Mouse (Mus musculus): ENCODE measurements around the gene Aloxe3.

Aloxe3 gene

DNA sequence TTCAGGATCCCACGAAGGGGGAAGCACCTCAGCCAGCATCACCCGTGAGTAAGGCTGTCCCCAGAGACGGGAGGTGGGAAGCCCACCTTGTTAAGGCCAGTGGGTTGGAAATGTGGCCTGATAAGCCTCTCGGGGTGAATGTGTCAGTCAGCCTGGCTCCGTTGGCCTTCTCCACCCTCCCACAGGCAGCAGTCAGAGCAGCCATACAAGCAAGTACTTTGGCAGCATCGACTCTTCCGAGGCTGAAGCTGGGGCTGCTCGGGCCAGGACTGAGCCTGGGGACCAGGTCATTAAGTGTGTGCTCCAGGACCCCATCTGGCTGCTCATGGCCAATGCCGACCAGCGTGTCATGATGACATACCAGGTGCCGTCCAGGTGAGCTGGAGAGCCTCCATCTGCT, 18.0 kb upstream of the Aloxe3 start:
- DNase-seq (ENCODE audit: extremely low spot score, low spot score), result no peak

DNA sequence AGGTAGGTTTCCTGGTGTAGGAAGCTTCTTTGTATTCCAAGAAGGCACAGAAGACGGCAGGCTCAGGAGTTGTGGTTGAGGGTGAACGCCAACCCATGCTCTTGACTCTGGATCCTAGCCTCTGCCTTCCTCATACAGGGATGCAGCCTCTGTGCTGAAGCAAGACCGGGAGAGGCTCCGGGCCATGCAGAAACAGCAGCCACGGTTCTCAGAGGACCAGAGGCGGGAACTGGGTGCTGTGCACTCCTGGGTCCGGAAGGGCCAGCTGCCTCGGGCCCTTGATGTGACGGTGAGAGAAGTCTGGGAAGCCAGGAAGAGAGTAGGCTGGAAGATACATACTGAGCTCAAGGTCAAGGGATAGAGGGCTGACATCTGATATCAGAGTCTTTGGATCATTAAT, 17.5 kb upstream of the Aloxe3 start:
- no peak for DNase-seq (ENCODE audit: extremely low spot score, low spot score)

DNA sequence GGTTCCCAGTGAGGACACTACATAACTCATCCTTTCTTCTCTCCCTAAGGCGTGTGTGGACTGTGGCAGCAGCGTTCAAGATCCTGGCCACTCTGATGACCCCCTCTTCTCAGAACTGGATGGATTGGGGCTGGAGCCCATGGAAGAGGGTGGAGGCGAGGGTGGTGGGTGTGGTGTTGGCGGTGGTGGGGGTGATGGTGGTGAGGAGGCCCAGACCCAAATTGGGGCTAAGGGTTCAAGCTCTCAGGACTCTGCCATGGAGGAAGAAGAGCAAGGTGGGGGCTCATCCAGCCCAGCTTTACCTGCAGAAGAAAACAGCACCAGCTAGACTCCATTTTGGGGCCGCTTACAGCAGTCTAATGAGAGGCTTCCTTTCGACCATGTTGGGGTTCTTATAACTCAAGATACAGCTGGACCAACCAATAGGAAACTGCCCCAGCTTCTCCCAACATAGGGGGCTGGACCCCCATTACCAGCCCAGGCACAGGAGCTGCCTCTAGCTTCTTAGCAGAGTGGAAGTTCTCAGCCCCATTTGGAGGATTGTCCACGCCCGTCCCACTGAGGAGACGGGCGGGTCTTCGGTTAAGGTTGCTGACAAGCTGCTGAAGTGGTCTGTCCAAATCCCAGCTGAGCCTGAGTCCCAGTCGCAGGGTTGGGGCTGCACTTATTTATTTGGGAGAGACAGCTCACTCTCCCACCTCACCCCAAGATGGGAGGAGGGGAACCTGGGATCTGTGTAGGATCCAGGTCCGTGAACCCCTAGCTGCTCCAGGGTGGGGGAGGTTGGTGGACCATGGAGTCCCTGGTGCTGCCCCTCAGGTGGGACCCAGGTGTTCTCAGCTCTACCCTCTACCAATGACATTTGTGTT, 16.4 kb upstream of the Aloxe3 start:
- no peak for DNase-seq (ENCODE audit: extremely low spot score, low spot score)

DNA sequence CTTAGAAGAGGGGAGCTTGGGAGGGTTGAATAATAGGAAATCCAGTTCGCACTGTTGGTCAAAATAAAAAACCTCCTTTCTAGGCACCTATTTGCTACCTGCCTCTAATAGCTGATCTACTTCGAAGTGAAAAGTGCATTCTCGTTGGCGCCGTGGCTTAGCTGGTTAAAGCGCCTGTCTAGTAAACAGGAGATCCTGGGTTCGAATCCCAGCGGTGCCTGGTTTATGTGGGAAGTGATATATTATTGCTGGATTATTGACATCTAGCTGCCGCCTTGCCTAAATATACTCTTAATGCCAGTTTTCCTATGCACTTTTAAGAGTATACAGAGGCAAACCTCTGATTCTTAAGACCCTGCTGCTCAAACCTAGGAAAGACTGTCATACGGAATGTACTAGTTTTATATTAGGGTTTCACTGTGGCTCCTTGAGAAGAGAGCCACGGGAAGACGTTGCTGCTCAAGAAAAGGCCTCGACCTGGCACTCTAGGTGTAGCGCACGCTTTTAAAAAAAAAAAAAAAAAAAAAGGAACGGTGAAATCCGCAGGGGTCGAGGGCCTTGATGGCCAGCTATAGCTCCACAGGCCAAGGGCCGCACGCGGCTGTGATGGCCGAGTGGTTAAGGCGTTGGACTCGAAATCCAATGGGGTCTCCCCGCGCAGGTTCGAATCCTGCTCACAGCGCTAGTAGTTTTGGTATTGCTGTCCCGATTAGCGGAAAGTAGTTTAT, 15.2 kb upstream of the Aloxe3 start:
- peak; percentile 99 for DNase-seq (ENCODE audit: extremely low spot score, low spot score)

DNA sequence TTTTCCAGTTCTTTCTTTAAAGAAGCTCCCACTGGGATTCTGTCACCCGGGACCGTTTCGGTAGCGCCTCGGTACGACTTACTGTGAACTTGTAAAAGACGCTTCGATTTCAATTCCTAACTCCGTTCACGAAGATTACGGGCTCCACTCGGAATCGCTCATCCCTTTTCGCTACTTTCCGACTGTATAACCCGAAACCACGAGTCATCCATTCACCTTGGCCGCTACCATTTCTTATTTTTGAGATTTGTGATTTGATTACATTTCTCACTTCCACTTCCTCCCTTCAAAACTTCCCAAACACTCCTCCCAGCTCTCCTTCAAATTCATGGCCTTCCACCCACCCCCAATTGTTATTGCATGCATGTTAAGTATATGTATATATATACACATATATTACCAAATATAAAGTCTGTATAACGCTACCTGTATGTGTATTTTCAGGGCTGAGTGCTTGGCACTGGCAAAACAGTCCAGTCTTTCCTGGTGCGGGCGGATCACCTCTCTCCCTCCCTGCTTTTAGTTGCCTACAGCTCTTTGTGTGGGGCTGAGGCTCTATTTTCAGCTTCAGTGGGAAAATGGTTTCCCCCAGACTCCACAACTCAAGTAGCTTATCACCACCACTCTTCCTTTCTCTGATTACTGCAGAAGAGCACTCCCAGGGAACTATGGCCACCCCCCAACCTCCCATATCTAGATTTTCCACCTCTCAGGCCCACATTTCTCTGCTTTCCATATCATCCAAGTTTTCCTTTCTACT, 14.5 kb upstream of the Aloxe3 start:
- DNase-seq (ENCODE audit: extremely low spot score, low spot score), result peak; percentile 41

DNA sequence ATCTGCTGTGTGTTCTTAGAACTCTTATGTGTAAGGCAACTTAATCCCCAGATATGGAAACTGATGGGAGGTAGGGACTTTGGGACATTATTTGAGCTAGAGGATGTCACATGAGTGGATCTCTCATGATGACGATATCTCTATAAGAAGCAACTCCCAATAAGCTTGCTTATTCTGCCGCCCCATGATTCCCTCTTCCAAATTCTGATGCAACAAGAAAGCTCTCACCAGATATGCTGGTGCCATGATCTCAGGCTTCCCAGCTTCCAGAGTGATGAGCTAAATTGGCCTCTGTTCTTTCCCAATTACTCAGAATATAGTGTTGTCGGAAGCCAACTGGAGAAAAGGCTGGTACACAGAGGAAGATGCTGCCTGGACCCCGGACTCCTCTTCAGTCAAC, 13.8 kb upstream of the Aloxe3 start:
- no peak for DNase-seq (ENCODE audit: extremely low spot score, low spot score)

DNA sequence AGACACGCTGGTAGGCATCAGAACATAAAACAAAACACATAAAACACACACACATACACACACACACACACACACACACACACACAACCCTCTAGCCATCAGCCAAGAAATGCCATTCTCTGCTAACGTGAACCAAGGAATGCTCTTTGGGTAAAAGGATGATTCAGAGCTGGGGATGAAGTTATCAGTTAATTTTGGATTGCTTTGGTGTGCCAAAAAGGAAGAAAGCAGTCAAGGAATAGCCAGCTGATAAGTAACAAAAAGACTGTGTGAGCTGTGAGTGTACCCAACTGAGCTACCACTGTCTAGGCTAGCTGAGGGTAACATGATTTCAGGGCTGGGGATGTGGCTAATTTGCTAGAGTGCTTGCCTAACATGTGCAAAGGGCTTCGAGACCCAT, 11.7 kb upstream of the Aloxe3 start:
- no peak for DNase-seq (ENCODE audit: extremely low spot score, low spot score)

DNA sequence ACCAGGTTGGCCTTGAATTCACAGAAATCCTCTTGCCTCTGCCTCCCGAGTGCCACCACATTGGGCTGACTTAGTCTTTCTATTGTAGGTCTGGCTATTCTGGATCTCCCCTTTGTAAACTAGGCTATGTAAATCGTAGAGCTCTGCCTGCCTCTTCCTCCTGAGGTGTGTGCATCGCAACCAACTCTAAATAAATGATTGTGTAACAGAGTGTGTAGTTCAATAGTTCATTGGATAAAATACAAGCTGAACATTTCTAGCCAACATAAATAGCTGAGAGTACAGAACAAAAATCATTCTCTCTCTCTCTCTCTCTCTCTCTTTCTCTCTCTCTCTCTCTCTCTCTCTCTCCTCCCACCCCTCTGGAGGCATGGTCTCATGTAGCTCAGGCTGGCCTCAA, 11.1 kb upstream of the Aloxe3 start:
- DNase-seq (ENCODE audit: extremely low spot score, low spot score), result no peak

DNA sequence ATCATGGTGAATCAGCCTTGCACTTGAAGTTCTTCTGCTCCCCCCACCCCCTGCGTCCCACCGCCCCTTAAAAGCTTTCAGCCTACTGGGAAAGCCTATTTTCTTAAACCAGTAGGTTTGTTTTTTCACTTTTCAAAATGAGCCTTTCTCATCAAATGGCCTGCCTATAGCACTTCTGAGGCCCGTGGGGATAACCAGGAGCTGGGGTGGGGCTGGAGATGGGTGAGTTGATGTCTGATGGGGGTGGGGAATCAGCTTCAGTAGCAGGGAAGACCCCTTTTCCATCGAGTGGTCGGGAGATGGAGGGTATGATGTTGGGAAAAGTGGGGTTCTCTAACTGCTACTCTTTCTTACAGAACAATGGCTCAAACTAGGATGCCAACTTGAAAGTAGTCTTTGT, 8.9 kb upstream of the Aloxe3 start:
- DNase-seq (ENCODE audit: extremely low spot score, low spot score), result no peak

DNA sequence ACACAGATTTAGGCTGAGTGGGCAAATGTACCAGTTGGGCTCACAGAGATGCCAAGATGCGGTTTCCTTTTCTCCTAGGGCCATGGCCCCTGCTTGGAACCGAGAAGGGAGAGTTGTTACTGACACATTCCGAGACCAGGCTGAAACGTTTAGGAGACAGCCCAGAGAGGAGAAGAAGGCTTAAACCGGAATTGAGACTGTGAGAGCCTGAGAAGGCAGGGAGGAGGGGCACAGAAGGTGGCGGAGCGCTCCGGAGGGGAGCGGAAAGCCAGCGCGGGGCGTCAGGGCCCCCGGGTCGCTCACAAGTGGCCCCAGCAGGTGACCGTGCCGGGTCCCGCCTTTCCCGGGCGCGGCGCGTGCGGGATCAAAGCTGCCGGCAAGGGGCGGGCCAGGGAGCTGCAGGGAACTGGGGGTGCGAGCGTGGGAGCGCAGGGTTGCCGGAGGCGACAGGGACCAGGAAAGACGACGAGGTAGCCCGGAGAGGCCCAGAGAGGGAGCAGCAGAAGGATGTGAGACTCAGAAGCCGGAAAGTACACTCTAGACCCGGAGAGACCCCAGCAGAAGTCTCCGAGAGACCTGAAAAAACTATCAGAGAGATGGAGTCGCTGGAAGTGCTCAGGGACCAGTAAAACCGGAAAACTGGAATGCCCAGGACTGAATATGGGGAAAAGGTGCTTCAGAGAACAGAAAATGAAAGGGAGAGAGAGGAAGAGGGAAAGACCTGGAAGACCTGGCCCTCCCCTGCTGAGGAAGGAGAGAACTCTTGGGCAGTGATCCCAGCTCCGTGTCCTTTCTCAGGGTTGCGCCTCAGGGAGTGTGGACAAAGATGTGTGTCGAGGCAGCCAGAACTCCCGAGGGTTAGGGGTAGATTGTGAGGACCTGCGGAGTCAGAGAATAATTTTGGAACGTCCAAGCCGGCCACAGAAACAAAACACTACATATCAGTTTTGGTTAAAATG, 7.7 kb upstream of the Aloxe3 start:
- peak; percentile 78 for DNase-seq (ENCODE audit: extremely low spot score, low spot score)

DNA sequence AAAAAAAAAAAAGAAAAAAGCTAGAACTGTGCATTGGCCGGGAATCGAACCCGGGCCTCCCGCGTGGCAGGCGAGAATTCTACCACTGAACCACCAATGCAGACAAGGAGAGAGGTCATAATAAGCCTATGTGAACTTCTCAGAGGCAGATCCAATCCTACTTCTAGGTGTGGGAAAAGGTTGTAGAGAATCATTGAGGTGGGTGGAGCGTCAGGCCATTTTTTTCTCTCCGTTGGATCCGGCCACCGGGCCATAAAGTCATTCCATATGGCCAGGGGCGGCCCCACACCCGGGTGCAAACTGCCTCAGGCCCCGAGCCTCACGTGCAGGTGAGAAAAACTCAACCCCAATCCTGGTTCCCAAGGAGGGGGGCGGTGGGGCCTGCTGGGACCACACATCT, 6.9 kb upstream of the Aloxe3 start:
- peak; percentile 92 for DNase-seq (ENCODE audit: extremely low spot score, low spot score)

DNA sequence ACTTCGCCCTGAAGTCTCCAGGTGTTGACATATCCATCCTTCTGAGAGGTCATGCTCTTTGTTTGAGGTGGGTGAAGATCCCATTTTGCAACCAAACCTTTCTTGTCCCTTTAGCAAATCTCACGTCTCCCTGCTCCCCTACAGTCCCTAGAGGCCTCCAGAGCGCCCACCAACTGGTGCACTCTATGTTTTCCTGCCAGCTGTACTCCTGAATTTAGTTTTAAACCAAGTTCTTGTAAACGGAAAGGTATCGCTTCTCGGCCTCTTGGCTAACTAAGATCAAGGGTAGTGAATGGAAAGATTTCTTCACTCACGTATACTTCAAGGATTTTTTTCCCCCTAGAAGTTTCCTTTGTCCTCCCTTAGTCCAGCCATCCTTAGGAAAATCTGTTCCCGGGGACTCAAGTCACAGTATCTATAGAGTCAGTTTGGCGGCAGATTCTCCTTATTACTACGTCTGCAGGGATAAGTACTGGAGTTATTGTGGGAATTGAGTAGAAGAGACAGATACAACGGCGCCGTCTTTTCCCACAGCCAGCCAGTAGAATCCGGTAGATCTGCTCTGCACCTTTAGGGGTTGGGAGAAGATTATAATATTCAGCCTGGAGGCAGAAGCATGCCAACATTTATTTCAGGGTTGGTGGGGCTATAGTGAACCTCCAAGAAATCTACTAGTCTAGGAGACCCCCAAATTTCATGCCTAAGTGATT, 6.1 kb upstream of the Aloxe3 start:
- DNase-seq (ENCODE audit: extremely low spot score, low spot score), result no peak

DNA sequence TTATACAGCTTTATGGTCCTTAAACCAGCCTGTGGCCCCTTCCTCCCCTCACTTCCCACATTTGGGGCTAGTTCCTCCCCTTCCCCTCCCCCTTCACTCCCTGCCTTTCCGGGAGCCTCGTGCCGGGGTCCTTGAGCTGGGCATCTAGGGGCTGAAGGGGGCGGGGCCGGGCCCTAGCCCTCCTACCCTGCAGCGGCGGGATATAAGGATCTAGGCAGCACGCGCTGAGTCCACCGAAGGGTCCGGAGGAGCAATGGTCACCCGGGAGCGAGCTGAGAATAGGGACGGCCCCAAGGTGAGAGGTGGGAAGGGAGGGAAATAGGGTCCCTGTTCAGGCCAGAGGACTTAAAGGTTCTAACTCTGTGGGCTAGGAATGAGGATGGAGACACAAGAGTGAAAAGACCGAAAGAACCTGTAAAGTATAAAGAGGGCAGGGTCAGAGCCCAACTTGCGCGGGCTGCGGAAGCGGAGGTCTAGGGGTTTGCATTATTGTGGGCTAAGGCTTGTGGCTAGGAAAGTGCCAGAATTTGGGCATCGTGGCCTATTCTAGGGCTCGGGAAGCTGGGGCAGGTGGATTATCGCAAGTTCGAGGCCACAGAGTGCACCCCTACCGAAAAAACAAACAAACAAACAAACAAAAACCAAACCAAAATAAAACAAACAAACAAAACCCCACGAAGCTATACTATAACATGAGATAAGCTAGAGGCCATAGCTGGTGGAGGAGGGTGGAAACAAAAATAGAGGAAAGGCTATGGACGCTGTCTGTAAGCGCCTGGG, 5.3 kb upstream of the Aloxe3 start, which contains the start of gene Hes7:
Hes7 (plus strand) TSS at position 184 of the 780 bp plus-strand sequence.
- peak; percentile 68 for DNase-seq (ENCODE audit: extremely low spot score, low spot score)

DNA sequence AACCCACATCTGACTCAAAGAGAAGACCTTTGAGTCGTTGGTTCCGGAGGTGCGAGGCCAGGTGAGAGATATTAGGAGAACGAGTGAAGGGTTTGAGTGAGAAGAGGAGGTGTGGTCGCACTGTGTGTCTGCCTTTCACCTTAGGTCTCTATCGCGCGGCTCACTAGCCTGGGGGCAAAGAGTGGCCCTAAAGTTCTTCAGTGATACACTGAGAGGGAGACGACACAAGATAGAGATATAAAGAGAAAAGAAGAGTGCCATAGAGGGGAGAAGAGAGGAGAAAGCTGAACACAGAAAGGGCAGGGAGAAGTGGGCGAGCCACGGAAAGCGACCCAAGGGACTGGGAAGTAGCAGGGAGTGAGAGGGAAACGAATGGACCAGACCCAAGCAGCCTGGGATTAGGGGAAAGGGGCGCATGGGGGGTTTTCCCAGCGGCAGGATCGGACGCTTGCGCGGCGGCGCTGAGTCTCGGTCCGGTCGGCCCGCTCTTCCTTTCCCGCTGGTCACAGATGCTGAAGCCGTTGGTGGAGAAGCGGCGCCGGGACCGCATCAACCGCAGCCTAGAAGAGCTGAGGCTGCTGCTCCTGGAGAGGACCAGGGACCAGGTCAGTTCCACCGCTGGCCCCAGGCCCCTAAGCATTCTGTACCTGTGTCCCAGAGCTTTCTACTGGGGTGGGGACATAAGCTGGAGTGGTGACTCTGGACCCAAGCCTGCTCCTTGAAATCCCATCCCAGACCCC, 4.5 kb upstream of the Aloxe3 start:
- DNase-seq (ENCODE audit: extremely low spot score, low spot score), result peak; percentile 67

DNA sequence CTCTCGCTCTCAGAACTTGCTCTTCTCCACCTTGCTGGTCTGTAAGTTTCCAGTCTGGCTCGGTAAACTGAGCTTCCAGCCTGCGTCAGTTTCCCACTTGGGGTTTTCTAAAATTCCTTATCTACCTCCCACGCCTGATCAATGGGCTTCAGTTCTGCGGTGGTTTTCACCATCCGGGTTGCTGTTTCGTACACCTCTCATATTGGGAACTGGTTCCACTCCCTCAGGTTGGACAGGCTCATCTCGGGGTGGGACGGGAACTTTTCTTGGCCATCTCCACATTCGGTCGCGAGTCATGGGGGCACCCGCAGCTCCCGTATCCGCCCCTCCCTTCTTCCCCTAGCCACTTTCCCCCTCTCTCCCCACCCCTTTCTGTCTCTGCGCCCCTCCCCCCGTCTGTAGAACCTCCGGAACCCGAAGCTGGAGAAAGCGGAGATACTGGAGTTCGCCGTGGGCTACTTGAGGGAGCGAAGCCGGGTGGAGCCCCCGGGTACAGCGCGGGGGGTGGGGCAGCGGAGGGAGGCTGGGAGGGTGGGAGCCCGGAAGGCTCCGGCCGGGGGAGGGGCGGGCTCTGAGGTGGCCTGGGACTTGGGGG, 3.9 kb upstream of the Aloxe3 start:
- peak; percentile 71 for DNase-seq (ENCODE audit: extremely low spot score, low spot score)

DNA sequence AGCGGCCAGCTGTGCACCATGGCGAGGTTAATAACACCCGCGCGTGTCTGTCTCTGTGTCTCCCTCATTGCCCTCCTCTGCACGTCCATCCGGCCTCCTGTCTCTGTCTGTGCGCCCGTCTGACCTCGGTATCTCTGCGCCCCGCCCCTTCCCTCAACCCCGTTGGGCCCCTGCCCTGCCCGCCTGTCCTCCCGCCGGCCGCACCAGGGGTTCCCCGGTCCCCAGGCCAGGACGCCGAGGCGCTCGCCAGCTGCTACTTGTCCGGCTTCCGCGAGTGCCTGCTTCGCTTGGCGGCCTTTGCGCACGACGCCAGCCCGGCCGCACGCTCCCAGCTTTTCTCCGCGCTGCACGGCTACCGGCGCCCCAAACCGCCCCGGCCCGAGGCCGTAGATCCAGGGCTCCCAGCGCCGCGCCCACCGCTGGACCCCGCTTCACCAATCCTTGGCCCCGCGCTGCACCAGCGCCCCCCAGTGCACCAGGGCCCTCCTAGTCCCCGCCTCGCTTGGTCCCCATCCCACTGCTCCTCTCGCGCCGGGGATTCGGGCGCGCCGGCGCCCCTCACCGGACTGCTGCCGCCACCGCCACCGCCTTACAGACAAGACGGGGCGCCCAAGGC, 3.3 kb upstream of the Aloxe3 start, which contains the start of gene 9130213A22Rik:
9130213A22Rik (minus strand) TSS at position 254 of the 616 bp plus-strand sequence.
- DNase-seq (ENCODE audit: extremely low spot score, low spot score), result peak; percentile 91

DNA sequence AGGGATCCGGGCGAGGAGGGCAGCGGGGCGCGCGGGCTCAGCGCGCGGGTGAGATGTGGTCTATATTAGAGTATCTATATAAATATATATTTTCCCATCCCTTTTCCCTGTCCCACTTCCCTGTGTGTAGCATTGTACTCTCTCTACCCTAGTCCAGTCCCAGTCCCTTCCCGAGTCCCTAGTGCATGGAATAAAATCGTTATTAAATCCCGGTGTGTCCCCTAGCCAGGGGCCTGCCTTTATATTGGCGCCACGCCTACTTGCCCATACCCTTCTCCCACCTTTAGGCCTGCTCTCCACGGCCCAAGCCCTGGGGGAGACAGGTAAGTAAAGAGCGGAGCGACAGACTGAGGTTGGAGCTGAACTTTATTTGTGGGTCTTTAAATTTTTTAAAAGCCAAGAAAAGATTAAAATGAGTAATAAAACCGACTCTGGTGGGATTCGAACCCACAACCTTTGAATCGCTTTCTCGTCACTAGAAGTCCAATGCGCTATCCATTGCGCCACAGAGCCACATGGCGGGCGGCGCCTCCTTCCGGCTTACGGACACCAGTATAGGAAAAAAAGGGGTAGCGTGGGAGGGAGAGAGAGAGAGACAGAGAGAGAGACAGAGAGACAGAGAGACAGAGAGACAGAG, 2.5 kb upstream of the Aloxe3 start:
- peak; percentile 99 for DNase-seq (ENCODE audit: extremely low spot score, low spot score)
